8 mouse cellular contexts compared by ENCODE assay signal in genomic region chr1:178275738-178276053, GRCm38 (mm10). TPM values are rescaled to one million over a fixed set of nuclear protein-coding genes. Genes with fewer than 3 reads are reported as not detected.
DNase-seq lines count a peak whose midpoint lies in the region; ATAC-seq and TF ChIP-seq lines count a peak whose summit lies in the region.

No protein-coding gene starts in this region.

- no peak for TF ChIP-seq EP300 in liver, embryonic 14.5 days (IDR thresholded peaks at IDR 0.05; ENCODE audit: low read depth)

- peak overlapping the region; percentile 77 for H3K9ac ChIP-seq in forebrain, embryonic 15.5 days (replicated peaks)
- H3K9ac ChIP-seq in liver, embryonic 14.5 days (replicated peaks): no peak overlapping the region

- H3K4me3 ChIP-seq in heart, embryonic 10.5 days: peak overlapping the region; percentile 77
- H3K4me3 ChIP-seq in E14TG2a.4 (replicated peaks; ENCODE audit: low read length): peak overlapping the region; percentile 79
- peak overlapping the region; percentile 60 for H3K4me3 ChIP-seq in forebrain, embryonic 15.5 days
- H3K4me3 ChIP-seq in liver, embryonic 14.5 days (ENCODE audit: insufficient read depth in 1 of 2, low read depth in 2 of 2, low read length in 2 of 2): peak overlapping the region; percentile 52 to 57

- H3K27me3 ChIP-seq in heart, embryonic 10.5 days (ENCODE audit: insufficient read depth, poor library complexity, severe bottlenecking): peaks cover 10% of the 10 kb centered on the region; the same call in 1 of the 2 replicates
- peaks cover 24% of the 10 kb centered on the region for H3K27me3 ChIP-seq in E14TG2a.4 (ENCODE audit: insufficient read depth, low read length)
- H3K27me3 ChIP-seq in forebrain, embryonic 15.5 days: no peaks in the 10 kb centered on the region
- H3K27me3 ChIP-seq in liver, embryonic 14.5 days (ENCODE audit: control insufficient read depth, insufficient read depth, low read length): peaks cover 14% of the 10 kb centered on the region

- peak; percentile 56 for ATAC-seq in forebrain, embryonic 15.5 days (replicated peaks)
- ATAC-seq in liver, embryonic 14.5 days (ENCODE audit: insufficient read depth): peak; percentile 18; the same call in 1 of the 2 replicates

- peaks cover 15% of the 10 kb centered on the region for H3K4me1 ChIP-seq in heart, embryonic 10.5 days
- H3K4me1 ChIP-seq in E14TG2a.4 (replicated peaks; ENCODE audit: low read depth, low read length): peaks cover 23% of the 10 kb centered on the region
- peaks cover 9% of the 10 kb centered on the region for H3K4me1 ChIP-seq in forebrain, embryonic 15.5 days
- no peaks in the 10 kb centered on the region for H3K4me1 ChIP-seq in liver, embryonic 14.5 days (replicated peaks; ENCODE audit: control insufficient read depth in 2 of 2, insufficient read depth in 2 of 2, low read length in 1 of 2)

- peaks cover 3% of the 10 kb centered on the region; the same call in 1 of the 2 replicates for H3K9me3 ChIP-seq in heart, embryonic 10.5 days
- H3K9me3 ChIP-seq in E14TG2a.4 (ENCODE audit: low read length): peaks cover 23% of the 10 kb centered on the region
- H3K9me3 ChIP-seq in forebrain, embryonic 15.5 days: no peaks in the 10 kb centered on the region
- H3K9me3 ChIP-seq in liver, embryonic 14.5 days (ENCODE audit: control insufficient read depth, low read length): no peaks in the 10 kb centered on the region

- H3K36me3 ChIP-seq in heart, embryonic 10.5 days: no peaks in the 10 kb centered on the region
- H3K36me3 ChIP-seq in E14TG2a.4 (ENCODE audit: insufficient read depth, low read length): no peaks in the 10 kb centered on the region
- no peaks in the 10 kb centered on the region for H3K36me3 ChIP-seq in forebrain, embryonic 15.5 days
- H3K36me3 ChIP-seq in liver, embryonic 14.5 days (replicated peaks; ENCODE audit: control insufficient read depth, insufficient read depth, low read depth): no peaks in the 10 kb centered on the region

- peak overlapping the region; percentile 69 for H3K4me2 ChIP-seq in forebrain, embryonic 15.5 days (replicated peaks)
- H3K4me2 ChIP-seq in liver, embryonic 14.5 days (ENCODE audit: low read depth): peak overlapping the region; percentile 64

- peak overlapping the region; percentile 94 for H3K27ac ChIP-seq in heart, embryonic 10.5 days
- peak overlapping the region; percentile 94 for H3K27ac ChIP-seq in forebrain, embryonic 15.5 days (replicated peaks)
- no peak overlapping the region for H3K27ac ChIP-seq in liver, embryonic 14.5 days

- no peak for DNase-seq in heart, embryonic 10.5 days (ENCODE audit: low spot score)
- no peak for DNase-seq in heart, postnatal 4 days
- no peak for DNase-seq in liver, embryonic 14.5 days (ENCODE audit: low read depth in 3 of 3, low spot score in 3 of 3)
- DNase-seq in adrenal gland, adult 8-10 months: no peak
- no peak for DNase-seq in layer of hippocampus, postnatal 10 days (ENCODE audit: low spot score in 2 of 2)
- DNase-seq in lung, postnatal 36 days: no peak

- WGBS in heart, embryonic 10.5 days: 7% methylated on average over 11 of the region's 11 CpGs
- 9% methylated on average over 11 of the region's 11 CpGs for WGBS in forebrain, embryonic 15.5 days
- WGBS in liver, embryonic 14.5 days (ENCODE audit: insufficient replicate concordance): 7% methylated on average over 11 of the region's 11 CpGs

- no peak for TF ChIP-seq CTCF in E14TG2a.4 (conservative IDR thresholded peaks at IDR 0.05; ENCODE audit: low read length)
- TF ChIP-seq CTCF in liver, embryonic 14.5 days (IDR thresholded peaks at IDR 0.05; ENCODE audit: low read depth): no peak

RNA-seq across cellular contexts. Expression of gene Cox20, which starts 43.2 kb away (rescaled TPM):
- 112 and 129 TPM in 2 replicates for polyA plus RNA-seq in heart, embryonic 10.5 days (2016; fragmentation: Nextera tagmentation; extraction: Ambion mirVana)
- 100 to 1,000 TPM; 146 to 147 TPM for total RNA-seq in heart, postnatal 4 days (2021)
- 140 and 150 TPM in 2 replicates for polyA plus RNA-seq in forebrain, embryonic 15.5 days (2015; fragmentation: Nextera tagmentation; extraction: Ambion mirVana)
- polyA plus RNA-seq in liver, embryonic 14.5 days (2012; rRNA removed): 42.4 and 42.9 TPM in 2 replicates
- 97.3 and 107 TPM in 2 replicates for polyA plus RNA-seq in liver, embryonic 14.5 days (2014; fragmentation: Nextera tagmentation; extraction: Ambion mirVana)
- total RNA-seq in adrenal gland, adult 8-10 months (2022): 100 to 1,000 TPM in 1 of 4 experiments, 10 to 100 TPM in 3; 58.5 to 120 (median 76.1) TPM
- total RNA-seq in layer of hippocampus, postnatal 10 days (2021): 10 to 100 TPM; 41.4 to 48.3 TPM
